Mouse (Mus musculus) olfactory bulb, adult 2 months (tissue): ENCODE results near the gene Rere.

Experiments
- CTCF ChIP-seq: fragments of 200-500 bp; IDR thresholded peaks from 2 replicates; pipeline ENCODE4 v1.5.1; 2012; ENCODE audit warnings: low read depth, mild to moderate bottlenecking, low read length, moderate library complexity; ENCODE audit not compliant: insufficient read depth
- POLR2A ChIP-seq: fragments of 200-500 bp; IDR thresholded peaks from 2 replicates; pipeline ENCODE4 v1.6.1; 2012; ENCODE audit warnings: mild to moderate bottlenecking, low read depth, low read length, moderate library complexity; ENCODE audit not compliant: insufficient read depth

DNA sequence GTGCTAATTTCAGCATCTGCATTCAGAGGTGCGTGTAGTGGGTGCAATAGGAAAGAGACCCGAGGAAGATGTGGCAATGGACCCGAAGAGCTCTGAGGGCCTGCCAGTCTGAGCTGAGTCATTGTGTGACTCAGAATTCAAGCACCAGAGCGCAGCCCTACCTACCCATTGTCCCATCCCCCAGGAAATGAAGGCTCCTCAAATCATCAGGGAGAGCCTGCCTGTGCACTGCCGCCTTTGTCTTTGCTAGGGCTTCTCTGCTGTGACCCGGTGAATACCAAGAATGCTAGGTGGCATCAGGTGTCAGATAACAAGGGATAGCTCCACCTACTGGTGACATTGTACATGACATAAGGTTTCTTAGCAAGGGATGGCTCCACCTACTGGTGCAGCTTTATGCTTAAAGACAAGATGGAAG, 41.5 kb upstream of the Rere start:
- TF ChIP-seq CTCF (peak; percentile 82), POLR2A (no peak)
